Comparison of ENCODE assay signal across 11 mouse cellular contexts in the genomic region with DNA sequence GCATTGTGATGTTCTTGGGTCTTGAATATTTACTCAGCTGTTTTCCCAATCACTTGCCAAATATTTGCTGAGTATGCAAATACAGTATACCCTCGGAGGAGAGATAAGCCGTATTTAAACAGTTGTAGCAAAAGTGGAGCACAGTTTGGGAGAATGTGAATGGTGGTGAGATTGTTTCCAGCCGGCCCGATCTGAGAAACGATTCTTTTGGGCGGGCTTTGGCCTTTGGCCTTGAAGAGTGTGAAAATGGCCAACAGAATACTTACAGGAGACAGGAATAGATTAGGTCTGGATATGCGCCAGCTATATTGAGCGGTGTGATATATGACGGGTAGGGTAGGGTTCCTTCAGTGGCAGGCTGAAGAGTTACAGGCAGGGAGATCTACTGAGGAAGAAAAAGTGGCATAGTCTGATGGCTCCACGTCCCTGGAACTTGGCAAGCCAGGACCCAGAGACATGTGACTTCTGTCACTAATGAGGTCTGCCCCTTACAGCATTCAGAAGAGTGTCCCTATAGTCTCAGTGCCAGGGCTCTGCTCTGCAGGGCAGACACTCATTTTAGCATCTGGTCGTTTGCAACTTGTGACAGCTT.
A peak's percentile ranks its signal among the peaks of the same experiment; 100 is the strongest.
DNase-seq lines count a peak whose midpoint lies in the region; ATAC-seq lines count a peak whose summit lies in the region.
"Had no signal": no experiment of that assay in that cellular context is flagged by ENCODE, and none has a peak within 500 bp of the region (broad histone marks: within the 10 kb centered on the region; RNA-seq: fewer than 3 reads in every experiment).

No protein-coding gene starts in this region.

- no peaks in the 10 kb centered on the region for H3K36me3 ChIP-seq in kidney, embryonic 15.5 days
- no peaks in the 10 kb centered on the region for H3K36me3 ChIP-seq in forebrain, embryonic 16.5 days (ENCODE audit: control insufficient read depth, insufficient read depth)
- H3K36me3 ChIP-seq in hindbrain, embryonic 12.5 days: no peaks in the 10 kb centered on the region
- H3K36me3 ChIP-seq: embryonic facial prominence, embryonic 15.5 days had no signal

- ATAC-seq in kidney, embryonic 15.5 days (replicated peaks; ENCODE audit: low FRiP score): no peak
- ATAC-seq in forebrain, embryonic 16.5 days: peak; percentile 27
- peak; percentile 49; the same call in 1 of the 2 replicates for ATAC-seq in hindbrain, embryonic 12.5 days (ENCODE audit: low FRiP score)
- no peak for ATAC-seq in granulocyte monocyte progenitor cell, adult 5-6 weeks (replicated peaks; ENCODE audit: poor library complexity, severe bottlenecking)

- no peaks in the 10 kb centered on the region for H3K9me3 ChIP-seq in kidney, embryonic 15.5 days (replicated peaks)
- H3K9me3 ChIP-seq in forebrain, embryonic 16.5 days (ENCODE audit: control insufficient read depth, low read length): no peaks in the 10 kb centered on the region
- no peaks in the 10 kb centered on the region for H3K9me3 ChIP-seq in hindbrain, embryonic 12.5 days (replicated peaks)
- H3K9me3 ChIP-seq: embryonic facial prominence, embryonic 15.5 days had no signal

- H3K27ac ChIP-seq in kidney, embryonic 15.5 days: no peak overlapping the region
- H3K27ac ChIP-seq in forebrain, embryonic 16.5 days (ENCODE audit: low read length): no peak overlapping the region
- H3K27ac ChIP-seq in hindbrain, embryonic 12.5 days: no peak overlapping the region
- H3K27ac ChIP-seq: embryonic facial prominence, embryonic 15.5 days had no signal

- DNase-seq in kidney, adult 18-20 months: no peak
- peak; percentile 46 to 73 for DNase-seq in lung, postnatal 4 days
- DNase-seq in testis, postnatal 14 days (ENCODE audit: low spot score): no peak
- DNase-seq in adrenal gland, adult (ENCODE audit: inconsistent age in 2 of 2, low spot score in 1 of 2): no peak
- DNase-seq: thymus, postnatal 25 days had no signal

- H3K4me1 ChIP-seq in kidney, embryonic 15.5 days: peaks cover 8% of the 10 kb centered on the region; the same call in 1 of the 2 replicates
- peaks cover 9% of the 10 kb centered on the region for H3K4me1 ChIP-seq in forebrain, embryonic 16.5 days (replicated peaks; ENCODE audit: control insufficient read depth, insufficient read depth, low read length)
- H3K4me1 ChIP-seq in hindbrain, embryonic 12.5 days: peaks cover 18% of the 10 kb centered on the region; the same call in 1 of the 2 replicates
- H3K4me1 ChIP-seq: embryonic facial prominence, embryonic 15.5 days; megakaryocyte, embryonic 14.5 days had no signal

- peak overlapping the region; percentile 16; the same call in 1 of the 2 replicates for H3K4me2 ChIP-seq in kidney, embryonic 15.5 days
- no peak overlapping the region for H3K4me2 ChIP-seq in forebrain, embryonic 16.5 days (ENCODE audit: low read length)
- no peak overlapping the region for H3K4me2 ChIP-seq in hindbrain, embryonic 12.5 days (replicated peaks)
- H3K4me2 ChIP-seq: embryonic facial prominence, embryonic 15.5 days had no signal

- H3K9ac ChIP-seq in kidney, embryonic 15.5 days: no peak overlapping the region
- no peak overlapping the region for H3K9ac ChIP-seq in forebrain, embryonic 16.5 days (replicated peaks; ENCODE audit: low read depth, low read length)
- no peak overlapping the region for H3K9ac ChIP-seq in hindbrain, embryonic 12.5 days
- H3K9ac ChIP-seq: embryonic facial prominence, embryonic 15.5 days had no signal

- WGBS in kidney, embryonic 15.5 days: 51% methylated on average over 11 of the region's 11 CpGs
- 52% methylated on average over 11 of the region's 11 CpGs for WGBS in forebrain, embryonic 16.5 days
- 72% methylated on average over 11 of the region's 11 CpGs for WGBS in hindbrain, embryonic 12.5 days

- no peak overlapping the region for H3K4me3 ChIP-seq in kidney, embryonic 15.5 days (replicated peaks)
- no peak overlapping the region for H3K4me3 ChIP-seq in forebrain, embryonic 16.5 days (replicated peaks; ENCODE audit: low read length)
- no peak overlapping the region for H3K4me3 ChIP-seq in hindbrain, embryonic 12.5 days
- H3K4me3 ChIP-seq: embryonic facial prominence, embryonic 15.5 days; megakaryocyte, embryonic 14.5 days had no signal

- H3K27me3 ChIP-seq in kidney, embryonic 15.5 days: no peaks in the 10 kb centered on the region
- no peaks in the 10 kb centered on the region for H3K27me3 ChIP-seq in forebrain, embryonic 16.5 days (replicated peaks; ENCODE audit: control insufficient read depth, insufficient read depth, low read length)
- H3K27me3 ChIP-seq in hindbrain, embryonic 12.5 days: no peaks in the 10 kb centered on the region
- H3K27me3 ChIP-seq: embryonic facial prominence, embryonic 15.5 days had no signal

Comparison
In these comparisons a context has a peak if more than half of its experiments do, and no peak if none do; other contexts are left out.
1. ATAC-seq: peak in forebrain, embryonic 16.5 days (single experiment) and hindbrain, embryonic 12.5 days (single experiment); none in kidney, embryonic 15.5 days (single experiment) and granulocyte monocyte progenitor cell, adult 5-6 weeks (single experiment).
2. DNase-seq: peak in lung, postnatal 4 days (2 of 2); none in kidney, adult 18-20 months (single experiment), testis, postnatal 14 days (single experiment) and adrenal gland, adult (0 of 2).